Mouse (Mus musculus) hindbrain, postnatal 0 days (tissue): ENCODE results near the gene Wdfy3. TPM values are rescaled to one million over a fixed set of nuclear protein-coding genes. Genes with fewer than 3 reads are reported as not detected.

ENCODE experiments used
- ATAC-seq: fragments of 200-750 bp; cut with Nextera tagmentation; 2 replicates; pipeline ENCODE4 v1.8.0; 2017; ENCODE audit warnings: mild to moderate bottlenecking, moderate TSS enrichment, moderate library complexity
- DNase-seq: peaks from one replicate; pipeline ENCODE4 v3.0.0-alpha.2; 2015; ENCODE audit warnings: low spot score
- H3K27ac ChIP-seq: fragments of 300-500 bp; sonication (generic); 2 replicates; pipeline ENCODE4 v1.5.1; 2014; ENCODE audit warnings: mild to moderate bottlenecking
- H3K27me3 ChIP-seq: fragments of 300-500 bp; sonication (generic); 2 replicates; pipeline ENCODE4 v1.6.1; 2014; ENCODE audit warnings: low read length, mixed read lengths; ENCODE audit not compliant: insufficient read depth
- H3K36me3 ChIP-seq: fragments of 300-500 bp; sonication (generic); 2 replicates; pipeline ENCODE4 v1.6.1; 2014; ENCODE audit warnings: low read length, mixed read lengths; ENCODE audit not compliant: insufficient read depth
- H3K4me1 ChIP-seq: fragments of 300-500 bp; sonication (generic); 2 replicates; pipeline ENCODE4 v1.6.1; 2014; ENCODE audit warnings: antibody characterized with exemption, low read length, mixed read lengths; ENCODE audit not compliant: insufficient read depth
- H3K4me2 ChIP-seq: fragments of 300-500 bp; sonication (generic); 2 replicates; pipeline ENCODE4 v1.6.1; 2014; ENCODE audit warnings: low read depth, mild to moderate bottlenecking, low read length, moderate library complexity, mixed read lengths
- H3K4me3 ChIP-seq: fragments of 300-500 bp; sonication (generic); 2 replicates; pipeline ENCODE4 v1.5.1; 2014; ENCODE audit warnings: low read length
- H3K9ac ChIP-seq: fragments of 300-500 bp; sonication (generic); replicated peaks from 2 replicates; pipeline ENCODE4 v1.6.1; 2014; ENCODE audit warnings: mild to moderate bottlenecking, low read length, moderate library complexity, mixed read lengths
- H3K9me3 ChIP-seq: fragments of 300-500 bp; sonication (generic); 2 replicates; pipeline ENCODE4 v1.6.1; 2016; ENCODE audit warnings: low read length, mixed read lengths
- CTCF ChIP-seq: IDR thresholded peaks from 2 replicates; pipeline ENCODE4 v1.5.1; 2016; ENCODE audit warnings: antibody characterized with exemption, control low read depth, low read depth
- WGBS: fragments of 180-500 bp; shearing (Covaris S2); extraction: QIAGEN DNeasy Blood & Tissue Kit; methylation state at CpG from one replicate; pipeline ENCODE4 v1.1.7; 2014; 5-methylcytosine and 5-hydroxymethylcytosine counted together
- polyA plus RNA-seq: library from polyadenylated mRNA; unstranded; fragments of >200 nt; fragmentation: Nextera tagmentation; extraction: Ambion mirVana; gene quantifications from 2 replicates; pipeline ENCODE4 v1.2.1, GENCODE M21; 2015
- total RNA-seq: library from RNA; depleted of rRNA; stranded (reverse); fragments of >200 nt; gene quantifications from 2 replicates; pipeline ENCODE4 v1.2.3, GENCODE M21; 2014

The Wdfy3 gene
- total and polyA plus RNA-seq, 2 experiments from 2014 or later, result 15.8 to 83.5 TPM

- Histone ChIP-seq H3K9me3 (no peaks in the 10 kb centered on the region), H3K27me3 (no peaks in the 10 kb centered on the region), H3K27ac (no peak overlapping the region), H3K36me3 (no peaks in the 10 kb centered on the region), H3K9ac (no peak overlapping the region), H3K4me2 (peak overlapping the region; percentile 13; the same call in 1 of the 2 replicates), H3K4me1 (peaks cover 15% of the 10 kb centered on the region), H3K4me3 (no peak overlapping the region)
- DNase-seq (no peak), ATAC-seq (no peak)
- 53% methylated on average over 3 of the region's 3 CpGs for WGBS
- TF ChIP-seq CTCF, result no peak
Observed at GRCm38 (mm10) chr5:102071241-102071640, 1.5 kb upstream of the Wdfy3 start.

GRCm38 (mm10) chr5:102070788-102071187, 1.1 kb upstream of the Wdfy3 start:
- no peak for TF ChIP-seq CTCF
- peaks cover 15% of the 10 kb centered on the region for H3K4me1 ChIP-seq

GRCm38 (mm10) chr5:102070414-102070768, 670 bp upstream of the Wdfy3 start:
- H3K9me3 ChIP-seq, result no peaks in the 10 kb centered on the region
- peak overlapping the region; percentile 99 for H3K27ac ChIP-seq
- H3K9ac ChIP-seq, result peak overlapping the region; percentile 99
- H3K36me3 ChIP-seq, result no peaks in the 10 kb centered on the region
- peak overlapping the region; percentile 72 for H3K4me2 ChIP-seq
- H3K4me3 ChIP-seq, result peak overlapping the region; percentile 91
- DNase-seq (peak; percentile 51), ATAC-seq (peak; percentile 3)
- no peaks in the 10 kb centered on the region for H3K27me3 ChIP-seq
- no peak for TF ChIP-seq CTCF
- 9% methylated on average over 6 of the region's 6 CpGs for WGBS
- H3K4me1 ChIP-seq, result peaks cover 15% of the 10 kb centered on the region

More at GRCm38 (mm10) chr5:102070788-102071187, 1.1 kb upstream of the Wdfy3 start:
- Histone ChIP-seq H3K36me3 (no peaks in the 10 kb centered on the region), H3K9ac (peak overlapping the region; percentile 99; the same call in 1 of the 2 replicates), H3K27me3 (no peaks in the 10 kb centered on the region), H3K4me2 (peak overlapping the region; percentile 72), H3K9me3 (no peaks in the 10 kb centered on the region), H3K4me3 (peak overlapping the region; percentile 91), H3K27ac (peak overlapping the region; percentile 99; the same call in 1 of the 2 replicates)
- no peak for DNase-seq
- no peak for ATAC-seq
- WGBS, result 43% methylated on average over 4 of the region's 4 CpGs

GRCm38 (mm10) chr5:102069051-102069766, 512 bp downstream of the Wdfy3 start:
- WGBS, result under 1% methylated on average over 47 of the region's 92 CpGs
- peaks cover 15% of the 10 kb centered on the region for H3K4me1 ChIP-seq
- TF ChIP-seq CTCF, result no peak

GRCm38 (mm10) chr5:102066458-102066857, 3.3 kb downstream of the Wdfy3 start:
- Histone ChIP-seq H3K9ac (no peak overlapping the region), H3K9me3 (no peaks in the 10 kb centered on the region), H3K4me1 (peaks cover 24% of the 10 kb centered on the region), H3K4me2 (no peak overlapping the region), H3K27me3 (no peaks in the 10 kb centered on the region), H3K27ac (no peak overlapping the region), H3K36me3 (no peaks in the 10 kb centered on the region), H3K4me3 (no peak overlapping the region)
- DNase-seq (no peak), ATAC-seq (no peak)
- 90% methylated on average over 6 of the region's 6 CpGs for WGBS
- TF ChIP-seq CTCF, result no peak

More at GRCm38 (mm10) chr5:102069051-102069766, 512 bp downstream of the Wdfy3 start:
- Histone ChIP-seq H3K4me2 (peak overlapping the region; percentile 72), H3K9ac (peak overlapping the region; percentile 99), H3K36me3 (no peaks in the 10 kb centered on the region), H3K27me3 (no peaks in the 10 kb centered on the region), H3K9me3 (no peaks in the 10 kb centered on the region), H3K27ac (peak overlapping the region; percentile 99), H3K4me3 (peak overlapping the region; percentile 91)
- ATAC-seq (peak; percentile 81), DNase-seq (peak; percentile 78)

- DNase-seq, result no peak
- 50% methylated on average over 18 of the region's 18 CpGs for WGBS
- no peak overlapping the region for H3K9ac ChIP-seq
- H3K27me3 ChIP-seq, result no peaks in the 10 kb centered on the region
- no peaks in the 10 kb centered on the region for H3K9me3 ChIP-seq
- no peaks in the 10 kb centered on the region for H3K36me3 ChIP-seq
- no peak for ATAC-seq
- H3K27ac ChIP-seq, result no peak overlapping the region
- H3K4me1 ChIP-seq, result peaks cover 24% of the 10 kb centered on the region
- H3K4me2 ChIP-seq, result no peak overlapping the region
- no peak overlapping the region for H3K4me3 ChIP-seq
- no peak for TF ChIP-seq CTCF
Observed at GRCm38 (mm10) chr5:102063013-102063752, 6.5 kb downstream of the Wdfy3 start.
